Mouse (Mus musculus) liver, embryonic 12.5 days (tissue): Measurements from ENCODE around the gene Fbxw8. TPM values are rescaled to one million over a fixed set of nuclear protein-coding genes. Genes with fewer than 3 reads are reported as not detected.

Source experiments
- ATAC-seq: fragments of 200-750 bp; cut with Nextera tagmentation; 2 replicates; pipeline ENCODE4 v1.8.0; 2017; ENCODE audit warnings: moderate number of reproducible peaks, mild to moderate bottlenecking, moderate library complexity
- H3K27ac ChIP-seq: fragments of 300-500 bp; sonication (generic); 2 replicates; pipeline ENCODE4 v1.5.1; 2016; ENCODE audit warnings: mild to moderate bottlenecking
- H3K27me3 ChIP-seq: fragments of 300-500 bp; sonication (generic); replicated peaks from 2 replicates; pipeline ENCODE4 v1.6.1; 2016; ENCODE audit warnings: mild to moderate bottlenecking, moderate library complexity
- H3K36me3 ChIP-seq: fragments of 300-500 bp; sonication (generic); 2 replicates; pipeline ENCODE4 v1.6.1; 2016; ENCODE audit warnings: mild to moderate bottlenecking, moderate library complexity
- H3K4me1 ChIP-seq: fragments of 300-500 bp; sonication (generic); 2 replicates; pipeline ENCODE4 v1.6.1; 2016
- H3K4me2 ChIP-seq: fragments of 300-500 bp; sonication (generic); 2 replicates; pipeline ENCODE4 v1.6.1; 2016; ENCODE audit warnings: mild to moderate bottlenecking, moderate library complexity
- H3K4me3 ChIP-seq: fragments of 300-500 bp; sonication (generic); 2 replicates; pipeline ENCODE4 v1.5.1; 2016; ENCODE audit warnings: mild to moderate bottlenecking, moderate library complexity
- H3K9ac ChIP-seq: fragments of 300-500 bp; sonication (generic); 2 replicates; pipeline ENCODE4 v1.6.1; 2016; ENCODE audit warnings: mild to moderate bottlenecking, moderate library complexity
- H3K9me3 ChIP-seq: fragments of 300-500 bp; sonication (generic); replicated peaks from 2 replicates; pipeline ENCODE4 v1.6.1; 2016; ENCODE audit warnings: mild to moderate bottlenecking, moderate library complexity
- WGBS: fragments of 180-500 bp; shearing (Covaris S2); methylation state at CpG from one replicate; pipeline ENCODE4 v1.1.7; 2016; ENCODE audit not compliant: insufficient replicate concordance; 5-methylcytosine and 5-hydroxymethylcytosine counted together
- polyA plus RNA-seq: library from polyadenylated mRNA; unstranded; fragments of >200 nt; fragmentation: Nextera tagmentation; extraction: Ambion mirVana; gene quantifications from 2 replicates; pipeline ENCODE4 v1.2.1, GENCODE M21; 2016

The Fbxw8 gene
- polyA plus RNA-seq, 1 experiment from 2014 or later: 23.1 TPM

DNA sequence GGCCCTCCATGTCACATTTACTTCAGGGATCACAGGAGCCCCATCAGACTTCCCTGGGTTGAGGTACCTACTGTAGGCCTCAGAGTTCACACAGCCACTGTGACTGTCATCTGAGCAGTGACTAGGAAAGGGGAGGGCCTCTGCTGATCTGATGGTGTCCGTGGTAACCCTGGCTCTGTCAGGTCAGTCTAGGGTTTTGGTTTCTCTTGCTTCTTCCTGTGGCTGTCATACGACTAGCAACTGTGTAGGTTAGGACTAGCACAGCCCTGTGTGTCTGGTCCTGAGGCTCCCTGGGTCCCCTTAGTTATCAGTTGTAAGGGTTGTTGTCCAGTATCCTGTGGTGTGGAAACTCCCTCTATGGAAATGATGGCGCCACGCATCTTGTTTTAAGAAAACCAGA is 104.5 kb downstream of the Fbxw8 start:
- no peaks in the 10 kb centered on the region for H3K9me3 ChIP-seq
- no peaks in the 10 kb centered on the region for H3K36me3 ChIP-seq
- no peak overlapping the region for H3K4me3 ChIP-seq
- H3K27ac ChIP-seq: no peak overlapping the region
- 34% methylated on average over 4 of the region's 4 CpGs for WGBS
- no peak overlapping the region for H3K9ac ChIP-seq
- no peak overlapping the region for H3K4me2 ChIP-seq
- ATAC-seq: no peak
- no peaks in the 10 kb centered on the region for H3K27me3 ChIP-seq
- 0 out of 2 replicates have a peak, but pooled peaks cover 4% of the 10 kb centered on the region for H3K4me1 ChIP-seq

DNA sequence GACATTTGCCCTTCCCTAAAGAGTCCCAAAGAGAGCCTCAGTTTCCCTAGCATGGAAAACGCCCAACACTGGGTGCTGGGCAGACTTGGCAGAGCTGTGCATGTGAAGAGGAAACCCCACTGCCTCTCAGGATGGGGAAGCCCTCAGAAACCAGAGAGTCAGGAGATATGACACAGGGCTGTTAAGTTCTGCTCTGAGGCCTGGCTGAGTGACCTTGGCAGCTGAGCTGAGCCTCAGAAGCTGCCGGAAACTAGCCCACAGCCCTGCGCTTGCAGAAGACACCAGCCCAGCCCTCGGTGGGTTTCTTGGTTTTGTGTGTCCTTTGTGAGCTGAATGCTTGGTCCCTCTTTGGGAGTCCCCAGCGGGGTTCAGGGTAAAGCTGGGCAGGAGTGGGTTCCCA is 106.3 kb downstream of the Fbxw8 start:
- H3K36me3 ChIP-seq: no peaks in the 10 kb centered on the region
- H3K4me1 ChIP-seq: 0 out of 2 replicates have a peak, but pooled peaks cover 4% of the 10 kb centered on the region
- H3K9me3 ChIP-seq: no peaks in the 10 kb centered on the region
- H3K9ac ChIP-seq: no peak overlapping the region
- no peak for ATAC-seq
- H3K27me3 ChIP-seq: 0 out of 2 replicates have a peak, but pooled peaks cover 7% of the 10 kb centered on the region
- no peak overlapping the region for H3K4me2 ChIP-seq
- 42% methylated on average over 5 of the region's 5 CpGs for WGBS
- H3K4me3 ChIP-seq: no peak overlapping the region
- peak overlapping the region; percentile 25; the same call in 1 of the 2 replicates for H3K27ac ChIP-seq

DNA sequence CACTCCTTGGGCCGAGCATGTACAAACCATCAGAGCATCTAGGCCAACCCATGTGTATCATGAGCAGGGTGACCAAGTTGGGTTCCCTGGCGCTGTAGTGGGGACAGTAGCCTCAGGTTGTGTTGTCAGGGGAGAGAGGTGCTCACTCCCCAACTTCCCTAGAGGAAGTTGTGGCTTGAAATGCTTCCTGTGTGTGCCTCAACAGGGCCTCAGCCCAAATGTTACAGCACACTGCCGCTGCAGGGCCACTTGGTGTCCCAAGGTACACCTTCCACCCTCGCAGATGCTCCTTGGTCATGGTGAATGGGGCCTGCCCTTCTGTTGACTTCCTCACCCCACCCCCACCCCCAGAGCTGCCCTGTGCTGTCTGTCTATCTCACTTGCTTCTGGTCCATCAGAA is 106.9 kb downstream of the Fbxw8 start:
- WGBS: 25% methylated on average over 4 of the region's 4 CpGs
- H3K4me1 ChIP-seq: 0 out of 2 replicates have a peak, but pooled peaks cover 4% of the 10 kb centered on the region
- no peak overlapping the region for H3K4me3 ChIP-seq
- no peak overlapping the region for H3K9ac ChIP-seq
- 0 out of 2 replicates have a peak, but pooled peaks cover 7% of the 10 kb centered on the region for H3K27me3 ChIP-seq
- 0 out of 2 replicates have a peak overlapping the region, but pooled peaks have one; percentile 25 for H3K27ac ChIP-seq
- no peak for ATAC-seq
- H3K4me2 ChIP-seq: no peak overlapping the region
- no peaks in the 10 kb centered on the region for H3K36me3 ChIP-seq
- H3K9me3 ChIP-seq: no peaks in the 10 kb centered on the region

DNA sequence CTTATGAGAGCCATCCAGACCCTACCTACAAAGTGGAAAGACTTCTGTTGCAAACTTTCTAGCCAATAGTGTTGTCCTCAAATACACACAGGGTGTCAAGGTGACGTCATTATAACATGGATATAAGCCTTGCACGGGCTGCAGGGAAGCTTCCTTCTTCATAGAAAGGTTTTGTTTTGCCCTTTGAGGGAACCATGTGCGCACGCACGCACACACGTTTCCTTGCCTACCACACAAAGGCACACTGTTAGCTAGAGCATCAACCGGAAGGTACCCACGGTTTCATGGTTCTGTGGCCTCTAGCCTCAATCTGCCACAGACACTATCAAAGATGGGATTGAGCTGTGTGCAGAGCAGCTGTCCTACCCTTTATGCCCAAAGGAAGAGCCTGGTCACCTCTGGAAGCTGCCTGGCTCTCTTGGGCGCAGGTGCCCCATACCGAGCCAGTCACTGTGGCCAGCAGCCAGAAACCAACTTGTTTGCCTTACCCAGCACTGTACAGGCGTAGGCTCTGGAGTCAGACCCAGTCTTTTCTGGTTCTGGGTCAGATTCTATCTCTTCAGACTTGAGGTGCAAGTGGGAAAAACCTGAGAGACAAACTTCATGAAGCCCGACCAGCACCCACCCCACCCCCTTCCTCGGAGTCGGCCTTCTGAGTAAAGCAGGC is 108.0 kb downstream of the Fbxw8 start:
- Histone ChIP-seq H3K4me1 (0 out of 2 replicates have a peak, but pooled peaks cover 4% of the 10 kb centered on the region), H3K27ac (no peak overlapping the region), H3K4me2 (no peak overlapping the region), H3K9ac (no peak overlapping the region), H3K27me3 (0 out of 2 replicates have a peak, but pooled peaks cover 7% of the 10 kb centered on the region), H3K4me3 (no peak overlapping the region), H3K36me3 (no peaks in the 10 kb centered on the region), H3K9me3 (no peaks in the 10 kb centered on the region)
- ATAC-seq: no peak
- 79% methylated on average over 14 of the region's 14 CpGs for WGBS

DNA sequence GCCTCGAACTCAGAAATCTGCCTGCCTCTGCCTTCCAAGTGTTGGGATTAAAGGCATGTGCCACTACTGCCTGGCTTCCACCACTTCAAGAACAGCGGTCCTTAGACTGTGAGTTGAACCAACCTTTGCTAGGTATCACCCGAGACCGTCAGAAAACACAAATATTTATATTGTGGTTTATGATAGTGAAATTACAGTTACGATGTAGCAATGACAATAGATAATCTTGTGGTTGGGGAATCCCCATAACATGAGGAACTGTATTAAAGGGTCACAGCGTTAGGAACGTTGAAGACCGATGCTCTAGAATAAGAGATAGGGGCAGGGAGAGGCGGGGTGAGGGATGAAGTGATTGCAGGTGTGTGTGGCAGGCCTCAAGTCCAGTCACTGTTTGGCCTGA is 109.9 kb downstream of the Fbxw8 start:
- Histone ChIP-seq H3K9ac (no peak overlapping the region), H3K27me3 (0 out of 2 replicates have a peak, but pooled peaks cover 7% of the 10 kb centered on the region), H3K4me2 (no peak overlapping the region), H3K4me3 (no peak overlapping the region), H3K36me3 (no peaks in the 10 kb centered on the region), H3K9me3 (no peaks in the 10 kb centered on the region), H3K27ac (no peak overlapping the region), H3K4me1 (0 out of 2 replicates have a peak, but pooled peaks cover 4% of the 10 kb centered on the region)
- WGBS: 66% methylated on average over 9 of the region's 9 CpGs
- ATAC-seq: no peak

DNA sequence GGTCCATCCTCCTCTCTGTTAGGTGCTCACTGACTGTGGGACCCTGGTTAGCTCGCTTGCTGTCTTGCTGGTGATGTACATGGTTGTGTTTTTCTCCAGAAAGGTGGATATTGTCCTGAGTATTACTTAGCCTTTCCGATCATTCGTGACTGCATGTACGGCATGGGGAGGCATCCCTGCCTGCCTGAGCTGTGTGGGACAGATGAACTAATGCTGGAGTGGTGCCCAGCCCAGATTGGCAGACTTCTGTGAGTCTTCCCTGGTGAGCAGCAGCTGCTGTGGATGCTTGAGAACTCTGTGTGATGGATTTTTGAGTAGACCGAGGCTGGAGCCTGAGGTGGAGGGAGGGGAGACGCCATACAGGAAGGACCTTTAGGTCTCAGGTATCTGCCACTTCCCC is 110.4 kb downstream of the Fbxw8 start:
- Histone ChIP-seq H3K9me3 (no peaks in the 10 kb centered on the region), H3K27ac (no peak overlapping the region), H3K4me3 (no peak overlapping the region), H3K4me2 (no peak overlapping the region), H3K9ac (no peak overlapping the region), H3K27me3 (0 out of 2 replicates have a peak, but pooled peaks cover 7% of the 10 kb centered on the region), H3K4me1 (0 out of 2 replicates have a peak, but pooled peaks cover 4% of the 10 kb centered on the region), H3K36me3 (no peaks in the 10 kb centered on the region)
- ATAC-seq: no peak
- 65% methylated on average over 6 of the region's 6 CpGs for WGBS

DNA sequence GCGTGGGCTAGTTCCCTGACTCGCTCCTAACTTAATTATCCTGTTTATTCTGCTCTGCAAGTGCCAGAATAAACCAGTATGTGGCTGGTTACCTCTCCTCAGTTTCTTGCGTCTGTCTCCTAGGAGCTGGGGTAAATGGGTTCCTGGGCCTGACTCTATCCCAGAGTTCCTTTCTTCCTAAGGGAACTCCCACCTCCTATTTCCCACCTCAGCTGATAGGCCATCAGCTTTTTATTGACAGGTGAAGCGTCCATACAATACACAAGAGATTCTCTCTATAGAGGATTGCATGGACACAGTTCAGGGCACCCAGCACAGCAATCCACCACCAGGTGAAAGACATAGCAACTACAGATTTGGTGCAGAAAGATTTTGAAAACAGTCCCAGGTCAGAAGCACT is 111.5 kb downstream of the Fbxw8 start:
- no peak overlapping the region for H3K4me2 ChIP-seq
- H3K9ac ChIP-seq: no peak overlapping the region
- no peaks in the 10 kb centered on the region for H3K9me3 ChIP-seq
- H3K4me1 ChIP-seq: 0 out of 2 replicates have a peak, but pooled peaks cover 3% of the 10 kb centered on the region
- 0 out of 2 replicates have a peak, but pooled peaks cover 16% of the 10 kb centered on the region for H3K27me3 ChIP-seq
- no peak for ATAC-seq
- 77% methylated on average over 4 of the region's 4 CpGs for WGBS
- no peaks in the 10 kb centered on the region for H3K36me3 ChIP-seq
- no peak overlapping the region for H3K27ac ChIP-seq
- no peak overlapping the region for H3K4me3 ChIP-seq

DNA sequence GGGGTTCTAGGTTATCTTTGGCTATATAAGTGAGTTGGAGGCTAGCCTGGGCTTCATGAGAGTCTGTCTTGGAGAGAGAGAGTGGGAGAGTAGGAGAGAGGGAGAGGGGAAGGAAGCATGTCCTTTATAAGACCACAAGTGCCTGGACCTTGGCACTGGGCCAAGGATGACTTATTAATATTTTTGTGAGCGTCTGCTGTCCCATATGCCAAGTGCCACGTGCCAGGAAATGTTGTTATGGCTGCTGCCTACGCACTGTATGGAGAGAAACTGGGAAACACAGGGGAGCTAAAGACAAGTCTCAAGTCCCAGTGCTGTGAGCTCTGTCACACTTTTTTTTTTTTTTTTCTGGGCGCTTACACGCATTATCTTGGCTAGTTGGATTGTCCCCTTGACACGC is 112.7 kb downstream of the Fbxw8 start:
- peaks cover 27% of the 10 kb centered on the region; the same call in 1 of the 2 replicates for H3K27me3 ChIP-seq
- 0 out of 2 replicates have a peak, but pooled peaks cover 3% of the 10 kb centered on the region for H3K4me1 ChIP-seq
- no peak overlapping the region for H3K9ac ChIP-seq
- no peak overlapping the region for H3K4me2 ChIP-seq
- no peak overlapping the region for H3K4me3 ChIP-seq
- ATAC-seq: no peak
- H3K36me3 ChIP-seq: no peaks in the 10 kb centered on the region
- H3K9me3 ChIP-seq: no peaks in the 10 kb centered on the region
- no peak overlapping the region for H3K27ac ChIP-seq
- WGBS: 81% methylated on average over 6 of the region's 6 CpGs

DNA sequence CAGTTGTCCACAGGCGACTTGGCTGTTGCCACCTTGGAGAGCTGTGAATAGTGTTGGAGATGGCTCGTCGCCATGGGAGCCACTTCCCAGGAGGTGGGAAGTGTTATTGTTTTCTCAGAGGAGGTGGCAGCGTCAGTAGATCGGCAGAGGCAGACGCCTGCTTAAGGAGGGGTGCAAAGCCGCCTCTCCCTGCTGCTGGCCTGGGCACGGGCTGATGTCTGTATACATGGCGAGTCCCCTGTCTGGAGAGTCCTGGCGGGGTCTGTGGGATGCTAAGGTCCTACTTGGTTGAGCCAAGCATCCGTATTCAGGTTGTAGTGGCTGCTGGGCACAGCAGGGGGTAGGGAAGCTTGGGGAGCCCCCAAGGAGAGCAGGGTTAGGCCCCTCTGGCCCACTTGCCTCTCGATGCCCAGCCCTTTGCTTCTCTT is 116.0 kb downstream of the Fbxw8 start:
- Histone ChIP-seq H3K9me3 (peaks cover 5% of the 10 kb centered on the region; the same call in 1 of the 2 replicates), H3K36me3 (no peaks in the 10 kb centered on the region), H3K27me3 (peaks cover 34% of the 10 kb centered on the region; the same call in 1 of the 2 replicates), H3K4me2 (no peak overlapping the region), H3K9ac (no peak overlapping the region), H3K4me1 (0 out of 2 replicates have a peak, but pooled peaks cover 10% of the 10 kb centered on the region), H3K27ac (no peak overlapping the region), H3K4me3 (no peak overlapping the region)
- 47% methylated on average over 12 of the region's 12 CpGs for WGBS
- ATAC-seq: no peak

DNA sequence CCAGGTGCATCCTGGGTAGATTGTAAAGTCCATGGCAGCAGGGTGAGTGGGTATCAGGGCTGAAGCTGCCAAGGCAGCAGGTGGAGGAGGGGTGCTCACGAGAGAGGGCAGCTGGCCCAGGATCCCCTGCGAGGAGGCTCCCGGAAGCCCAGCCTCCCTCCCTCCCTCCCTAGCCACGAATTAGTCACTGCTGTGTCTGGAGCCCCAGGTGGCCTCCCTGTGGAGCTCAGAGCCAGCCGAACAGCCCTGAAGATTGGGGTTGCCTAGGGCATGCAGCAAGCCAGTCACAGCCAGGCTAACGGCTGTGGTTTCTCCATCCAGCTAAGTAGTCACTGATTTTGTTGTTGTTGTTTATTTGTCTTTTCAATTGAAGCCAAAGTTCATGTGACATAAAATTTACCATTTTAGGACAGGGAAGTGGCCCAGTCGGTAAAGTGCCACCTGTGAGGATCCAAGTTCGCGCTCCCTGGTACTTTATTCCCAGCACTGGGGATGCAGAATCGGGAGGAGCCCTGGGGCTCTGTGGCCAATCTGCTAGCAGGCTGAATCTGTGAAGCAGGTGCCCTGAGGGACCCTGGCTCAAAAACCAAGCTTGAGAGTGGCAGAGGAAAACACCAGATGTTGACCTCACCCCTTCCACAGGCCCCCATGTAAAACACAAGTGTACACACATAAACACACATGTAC is 117.3 kb downstream of the Fbxw8 start:
- Histone ChIP-seq H3K36me3 (no peaks in the 10 kb centered on the region), H3K27me3 (peaks cover 43% of the 10 kb centered on the region; the same call in 1 of the 2 replicates), H3K4me3 (no peak overlapping the region), H3K9me3 (peaks cover 5% of the 10 kb centered on the region; the same call in 1 of the 2 replicates), H3K9ac (no peak overlapping the region; the same call in 1 of the 2 replicates), H3K27ac (no peak overlapping the region), H3K4me2 (peak overlapping the region; percentile 26; the same call in 1 of the 2 replicates), H3K4me1 (0 out of 2 replicates have a peak, but pooled peaks cover 10% of the 10 kb centered on the region)
- 16% methylated on average over 10 of the region's 10 CpGs for WGBS
- no peak; the same call in 1 of the 2 replicates for ATAC-seq

DNA sequence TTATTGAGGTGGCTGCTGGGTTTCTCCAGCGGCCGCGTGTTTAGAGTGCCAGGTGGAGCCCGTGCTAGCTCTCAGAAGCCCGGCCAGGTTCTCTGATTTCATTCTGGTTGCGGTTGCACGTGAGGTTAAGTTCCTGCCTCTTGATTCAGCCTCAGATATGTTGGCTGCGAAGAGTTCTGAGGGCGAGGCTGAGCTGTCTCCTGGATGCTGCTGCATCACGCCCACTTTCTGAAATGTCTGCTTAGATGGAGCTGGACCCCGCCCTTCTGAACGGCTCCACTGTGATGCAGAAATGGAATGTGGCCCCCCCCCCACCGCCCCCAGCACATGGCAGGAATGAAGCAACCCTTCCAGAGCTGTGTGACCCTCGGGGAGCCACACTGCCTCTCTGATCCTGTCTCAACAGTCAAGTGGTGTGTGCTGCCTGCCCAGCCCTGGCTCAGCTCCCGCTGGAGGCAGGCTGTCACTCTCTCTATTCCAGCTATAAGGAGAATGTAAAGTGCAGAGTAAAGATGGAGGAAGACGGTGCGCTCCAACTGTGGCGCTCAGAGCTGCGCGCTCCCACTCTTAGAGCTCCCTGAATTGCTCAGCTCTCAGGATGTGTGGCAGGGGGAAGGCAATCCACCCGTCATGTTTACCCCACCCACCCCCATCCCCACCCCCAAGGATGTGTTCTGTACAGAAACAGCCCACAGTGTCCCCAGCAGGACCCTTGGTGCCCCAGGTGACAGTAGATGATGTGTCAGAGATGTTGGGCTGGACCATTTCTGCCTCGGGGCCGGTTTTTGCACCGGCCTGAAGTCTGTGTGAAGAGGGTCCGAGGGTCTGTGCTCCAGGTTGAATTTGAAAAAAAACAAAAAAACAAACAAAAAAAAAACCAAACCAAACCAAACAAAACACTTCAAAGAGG is 118.1 kb downstream of the Fbxw8 start:
- Histone ChIP-seq H3K4me2 (peak overlapping the region; percentile 8; the same call in 1 of the 2 replicates), H3K27ac (no peak overlapping the region), H3K9ac (no peak overlapping the region), H3K27me3 (peaks cover 44% of the 10 kb centered on the region; the same call in 1 of the 2 replicates), H3K9me3 (peaks cover 5% of the 10 kb centered on the region; the same call in 1 of the 2 replicates), H3K36me3 (no peaks in the 10 kb centered on the region), H3K4me1 (0 out of 2 replicates have a peak, but pooled peaks cover 10% of the 10 kb centered on the region), H3K4me3 (no peak overlapping the region)
- WGBS: 23% methylated on average over 25 of the region's 25 CpGs
- no peak for ATAC-seq
